Mouse (Mus musculus) myocyte (in vitro differentiated cells): ENCODE measurements at regions not wholly inside any gene's neighbourhood (a gene's known extent, or its start where the extent isn't known, plus 50 kb on each side); places are given as distances from the start of the nearest gene placed in this dataset.

ENCODE experiments used
- H3K27me3 ChIP-seq: one replicate; pipeline ENCODE4 v1.6.1; 2011; ENCODE audit not compliant: control insufficient read depth, insufficient read depth, insufficient read length
- H3K36me3 ChIP-seq: one replicate; pipeline ENCODE4 v1.6.1; 2011; ENCODE audit not compliant: control insufficient read depth, insufficient read depth
- H3K4me2 ChIP-seq: one replicate; pipeline ENCODE4 v1.6.1; 2011; ENCODE audit warnings: low read depth, control low read depth
- H3K4me3 ChIP-seq: one replicate; pipeline ENCODE4 v1.5.1; 2011; ENCODE audit warnings: mild to moderate bottlenecking, control low read depth, moderate library complexity
- H3K79me2 ChIP-seq: one replicate; pipeline ENCODE4 v1.6.1; 2011; ENCODE audit not compliant: control insufficient read depth, insufficient read depth
- H3ac ChIP-seq: one replicate; pipeline ENCODE4 v1.6.1; 2011; ENCODE audit not compliant: control insufficient read depth, insufficient read length
- CEBPB ChIP-seq: IDR thresholded peaks from 2 replicates; pipeline ENCODE4 v1.6.1; 2011; ENCODE audit warnings: mild to moderate bottlenecking, moderate library complexity; ENCODE audit not compliant: poor library complexity, insufficient read depth, severe bottlenecking
- E2F4 ChIP-seq: IDR thresholded peaks from one replicate; pipeline ENCODE4 v1.6.1; 2011; ENCODE audit warnings: mild to moderate bottlenecking, control low read depth, moderate library complexity; ENCODE audit not compliant: insufficient read depth
- MYOD1 ChIP-seq, 3 experiments: IDR thresholded peaks; one replicate each; pipeline ENCODE4 v1.6.1; 2011; ENCODE audit warnings: control low read depth in 2 of 3, low read depth in 2 of 3, mild to moderate bottlenecking in 2 of 3, moderate library complexity in 1 of 3; ENCODE audit not compliant: insufficient read length in 2 of 3, control insufficient read depth in 1 of 3
- MYOG ChIP-seq, 3 experiments: IDR thresholded peaks; one replicate each; pipeline ENCODE4 v1.6.1; 2011; ENCODE audit warnings: control low read depth in 2 of 3, low read depth in 2 of 3, mild to moderate bottlenecking in 2 of 3; ENCODE audit not compliant: insufficient read length in 2 of 3, control insufficient read depth in 1 of 3, insufficient read depth in 1 of 3
- POLR2A ChIP-seq: IDR thresholded peaks from one replicate; pipeline ENCODE4 v1.6.1; 2011; ENCODE audit warnings: low read depth, mild to moderate bottlenecking, control low read depth, moderate library complexity; ENCODE audit not compliant: insufficient read length
- POLR2AphosphoS2 ChIP-seq: IDR thresholded peaks from one replicate; pipeline ENCODE4 v1.6.1; 2011; ENCODE audit warnings: low read depth, control low read depth; ENCODE audit not compliant: insufficient read length
- REST ChIP-seq: IDR thresholded peaks from one replicate; pipeline ENCODE4 v1.6.1; 2011; ENCODE audit warnings: mild to moderate bottlenecking, control low read depth, moderate library complexity; ENCODE audit not compliant: insufficient read depth, insufficient read length
- SRF ChIP-seq: IDR thresholded peaks from one replicate; pipeline ENCODE4 v1.6.1; 2011; ENCODE audit warnings: low read depth; ENCODE audit not compliant: control insufficient read depth, insufficient read length
- TCF12 ChIP-seq: IDR thresholded peaks from one replicate; pipeline ENCODE4 v1.6.1; 2011; ENCODE audit warnings: mild to moderate bottlenecking, control low read depth; ENCODE audit not compliant: poor library complexity, insufficient read depth, severe bottlenecking
- TCF3 ChIP-seq: IDR thresholded peaks from one replicate; pipeline ENCODE4 v1.6.1; 2011; ENCODE audit warnings: low read depth, control low read depth; ENCODE audit not compliant: insufficient read length
- USF1 ChIP-seq: IDR thresholded peaks from one replicate; pipeline ENCODE4 v1.6.1; 2011; ENCODE audit warnings: low read depth, mild to moderate bottlenecking, control low read depth, moderate library complexity

- Histone ChIP-seq H3K36me3 (no peaks in the 10 kb centered on the region), H3K4me2 (no peak overlapping the region), H3K27me3 (no peaks in the 10 kb centered on the region), H3K4me3 (no peak overlapping the region), H3ac (no peak overlapping the region), H3K79me2 (no peaks in the 10 kb centered on the region)
- no peak for TF ChIP-seq USF1
Measured at GRCm38 (mm10) chr8:44765194-44765593, 170.1 kb upstream of the Fat1 start.

- no peak overlapping the region for H3K4me2 ChIP-seq
- TF ChIP-seq TCF3 (no peak), E2F4 (no peak)
- H3K27me3 ChIP-seq: no peaks in the 10 kb centered on the region
- no peak overlapping the region for H3K4me3 ChIP-seq
- H3K79me2 ChIP-seq: no peaks in the 10 kb centered on the region
- no peaks in the 10 kb centered on the region for H3K36me3 ChIP-seq
- no peak overlapping the region for H3ac ChIP-seq
Measured at GRCm38 (mm10) chr8:44765677-44766076, 169.6 kb upstream of the Fat1 start.

- no peaks in the 10 kb centered on the region for H3K36me3 ChIP-seq
- TF ChIP-seq CEBPB (no peak), SRF (no peak), POLR2AphosphoS2 (no peak), TCF3 (no peak), REST (no peak), MYOD1 (IDR thresholded peaks at IDR 0.05; ENCODE audit: control insufficient read depth in 1 of 3, insufficient read length in 2 of 3, low read depth in 2 of 3) (no peak)
- H3ac ChIP-seq: no peak overlapping the region
- no peaks in the 10 kb centered on the region for H3K79me2 ChIP-seq
- H3K4me3 ChIP-seq: no peak overlapping the region
- no peaks in the 10 kb centered on the region for H3K27me3 ChIP-seq
- no peak overlapping the region for H3K4me2 ChIP-seq
Measured at GRCm38 (mm10) chr8:44766111-44766873, 169.0 kb upstream of the Fat1 start.

GRCm38 (mm10) chr8:44767271-44767670 is 168.0 kb upstream of the Fat1 start:
- H3K4me2 ChIP-seq: no peak overlapping the region
- TF ChIP-seq TCF12 (no peak), SRF (no peak), MYOD1 (IDR thresholded peaks at IDR 0.05; ENCODE audit: control insufficient read depth in 1 of 3, insufficient read length in 2 of 3, low read depth in 2 of 3) (no peak), USF1 (no peak), TCF3 (no peak)
- H3K79me2 ChIP-seq: no peaks in the 10 kb centered on the region
- H3K36me3 ChIP-seq: no peaks in the 10 kb centered on the region
- no peak overlapping the region for H3K4me3 ChIP-seq
- H3K27me3 ChIP-seq: no peaks in the 10 kb centered on the region
- H3ac ChIP-seq: no peak overlapping the region

GRCm38 (mm10) chr8:44779212-44779611 is 156.0 kb upstream of the Fat1 start:
- H3K79me2 ChIP-seq: no peaks in the 10 kb centered on the region
- H3ac ChIP-seq: no peak overlapping the region
- H3K27me3 ChIP-seq: no peaks in the 10 kb centered on the region
- no peaks in the 10 kb centered on the region for H3K36me3 ChIP-seq
- H3K4me3 ChIP-seq: no peak overlapping the region
- no peak for TF ChIP-seq MYOG (IDR thresholded peaks at IDR 0.05; ENCODE audit: control insufficient read depth in 1 of 3, insufficient read depth in 1 of 3, insufficient read length in 2 of 3, low read depth in 2 of 3)
- TF ChIP-seq POLR2A: no peak
- no peak for TF ChIP-seq USF1
- no peak for TF ChIP-seq TCF12
- TF ChIP-seq E2F4: no peak
- no peak for TF ChIP-seq TCF3
- no peak for TF ChIP-seq SRF
- TF ChIP-seq REST: no peak
- no peak for TF ChIP-seq POLR2AphosphoS2
- TF ChIP-seq MYOD1 (IDR thresholded peaks at IDR 0.05; ENCODE audit: control insufficient read depth in 1 of 3, insufficient read length in 2 of 3, low read depth in 2 of 3): no peak
- H3K4me2 ChIP-seq: no peak overlapping the region

GRCm38 (mm10) chr8:44782421-44782820 is 152.8 kb upstream of the Fat1 start:
- H3K79me2 ChIP-seq: no peaks in the 10 kb centered on the region
- no peaks in the 10 kb centered on the region for H3K36me3 ChIP-seq
- TF ChIP-seq USF1: no peak
- no peak for TF ChIP-seq MYOD1 (IDR thresholded peaks at IDR 0.05; ENCODE audit: control insufficient read depth in 1 of 3, insufficient read length in 2 of 3, low read depth in 2 of 3)
- no peak for TF ChIP-seq POLR2AphosphoS2
- TF ChIP-seq SRF: no peak
- no peak for TF ChIP-seq TCF12
- no peak for TF ChIP-seq E2F4
- TF ChIP-seq CEBPB: no peak
- TF ChIP-seq TCF3: no peak
- no peak for TF ChIP-seq MYOG (IDR thresholded peaks at IDR 0.05; ENCODE audit: control insufficient read depth in 1 of 3, insufficient read depth in 1 of 3, insufficient read length in 2 of 3, low read depth in 2 of 3)
- H3K27me3 ChIP-seq: no peaks in the 10 kb centered on the region
- H3K4me2 ChIP-seq: no peak overlapping the region
- H3K4me3 ChIP-seq: no peak overlapping the region
- H3ac ChIP-seq: no peak overlapping the region
